Mouse (Mus musculus) cerebellum, adult 2 months (tissue): ENCODE measurements at regions not wholly inside any gene's neighbourhood (a gene's known extent, or its start where the extent isn't known, plus 50 kb on each side); places are given as distances from the start of the nearest gene placed in this dataset.

ENCODE experiments used
- DNase-seq, 2 experiments: peaks; one replicate each; pipeline ENCODE4 v3.0.0; 2021
- H3K27ac ChIP-seq: fragments of 200-500 bp; 2 replicates; pipeline ENCODE4 v1.5.1; 2012; ENCODE audit warnings: low read length, control low read depth, inconsistent platforms; ENCODE audit not compliant: insufficient read depth
- H3K27me3 ChIP-seq: fragments of 200-500 bp; 2 replicates; pipeline ENCODE4 v1.6.1; 2012; ENCODE audit warnings: inconsistent platforms, mild to moderate bottlenecking, low read length, moderate library complexity; ENCODE audit not compliant: control insufficient read depth, insufficient read depth
- H3K4me1 ChIP-seq: fragments of 200-500 bp; 2 replicates; pipeline ENCODE4 v1.6.1; 2011; ENCODE audit warnings: low read length; ENCODE audit not compliant: control insufficient read depth, insufficient read depth
- H3K4me3 ChIP-seq: fragments of 200-500 bp; replicated peaks from 2 replicates; pipeline ENCODE3; 2011; ENCODE audit warnings: mild to moderate bottlenecking, low read depth, low read length, control low read depth; ENCODE audit not compliant: insufficient read depth
- CTCF ChIP-seq: fragments of 200-500 bp; IDR thresholded peaks from 2 replicates; pipeline ENCODE4 v1.5.1; 2011; ENCODE audit warnings: low read depth, mild to moderate bottlenecking, control low read depth, low read length, moderate library complexity, borderline replicate concordance; ENCODE audit not compliant: insufficient read depth
- POLR2A ChIP-seq: fragments of 200-500 bp; IDR thresholded peaks from 2 replicates; pipeline ENCODE4 v1.6.1; 2011; ENCODE audit warnings: low read length, control low read depth, borderline replicate concordance; ENCODE audit not compliant: insufficient read depth
- WGBS: fragments of 180-500 bp; shearing (Covaris S2); methylation state at CpG from one replicate; pipeline ENCODE4 v1.1.7; 2018; 5-methylcytosine and 5-hydroxymethylcytosine counted together

DNA sequence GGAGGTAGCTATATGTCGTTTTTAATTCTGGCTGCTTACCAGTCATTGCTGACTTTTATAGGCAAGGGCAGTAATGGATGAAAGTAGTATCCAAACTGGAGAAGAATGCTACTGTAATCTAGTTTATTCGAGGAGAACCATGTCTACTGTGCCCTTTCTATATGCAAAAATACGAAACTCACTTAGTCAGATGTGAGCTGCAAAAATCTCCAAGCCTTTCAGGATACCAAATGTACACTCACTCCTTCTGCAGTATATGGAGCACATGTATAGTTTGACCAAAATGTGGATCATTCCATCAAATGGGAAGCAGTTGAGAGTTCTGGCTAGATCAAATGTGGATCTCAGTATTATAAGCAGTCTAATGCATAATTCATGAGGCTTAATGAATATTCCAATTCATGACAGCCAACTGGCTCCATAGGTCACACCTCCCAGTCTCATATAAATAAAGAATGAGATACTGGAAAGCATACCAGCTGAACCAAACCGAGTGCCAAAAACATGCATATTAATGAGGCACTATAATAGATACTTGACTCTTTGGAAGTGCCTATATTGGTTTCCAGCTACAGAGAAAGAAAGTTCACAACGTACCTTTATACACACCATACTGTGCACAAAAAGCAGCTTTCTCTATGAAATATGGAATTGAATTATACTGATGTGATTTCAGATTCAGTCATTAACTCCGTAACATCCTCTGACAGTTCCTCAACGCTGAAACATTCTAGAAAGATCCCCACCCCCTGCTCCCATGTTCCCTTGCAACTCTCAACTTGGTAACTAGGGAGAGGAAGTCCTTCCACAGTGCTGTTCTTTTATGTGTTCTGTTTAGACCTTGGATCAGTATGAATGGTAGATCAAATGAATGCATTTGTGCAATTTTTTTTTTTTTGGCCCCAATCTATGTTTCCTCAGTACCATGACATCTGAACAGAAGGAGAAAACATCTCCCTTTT lies 738.1 kb upstream of the Nr2f1 start:
- H3K27me3 ChIP-seq, result no peaks in the 10 kb centered on the region
- no peak overlapping the region for H3K27ac ChIP-seq
- H3K4me3 ChIP-seq, result no peak overlapping the region
- WGBS, result 20% methylated on average over 7 of the region's 7 CpGs
- TF ChIP-seq POLR2A (no peak), CTCF (no peak)
- H3K4me1 ChIP-seq, result no peaks in the 10 kb centered on the region
- DNase-seq, result peak in 1 of 2 experiments; percentile 5

DNA sequence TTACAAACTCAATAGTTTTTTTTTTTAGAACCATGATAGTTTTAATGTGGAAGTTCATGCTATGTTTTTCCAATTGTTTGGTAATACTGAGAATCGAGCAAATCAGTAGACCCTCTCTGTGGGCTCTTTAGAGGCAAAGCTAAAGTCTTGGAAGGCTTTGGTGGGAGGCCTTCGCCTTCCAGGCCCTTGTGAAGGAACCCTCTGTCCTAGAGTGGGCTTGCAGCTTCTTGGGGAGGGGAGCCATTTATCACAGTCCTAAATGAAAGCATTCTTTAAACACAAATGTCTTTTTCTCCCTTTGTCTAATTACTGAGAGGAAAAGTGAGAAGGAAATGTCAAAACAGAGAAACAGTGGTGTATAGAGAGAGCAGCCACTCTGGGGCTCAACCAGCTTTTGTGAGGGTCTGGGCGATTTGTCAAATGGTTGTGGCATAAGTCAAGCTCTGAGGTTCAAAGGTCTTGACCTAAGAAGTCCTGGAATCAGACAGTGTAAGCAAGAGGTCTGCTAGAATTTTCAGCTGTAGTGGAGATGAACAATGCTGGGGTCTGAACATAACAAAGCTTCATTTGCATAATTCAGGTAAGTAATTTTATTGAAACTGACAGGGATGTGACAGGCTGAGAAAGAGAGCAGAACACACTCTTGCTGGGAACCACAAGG lies 736.6 kb upstream of the Nr2f1 start:
- H3K27me3 ChIP-seq, result no peaks in the 10 kb centered on the region
- TF ChIP-seq POLR2A (no peak), CTCF (no peak)
- no peak for DNase-seq
- WGBS, result 43% methylated on average over 3 of the region's 3 CpGs
- H3K4me1 ChIP-seq, result no peaks in the 10 kb centered on the region
- H3K27ac ChIP-seq, result no peak overlapping the region
- no peak overlapping the region for H3K4me3 ChIP-seq

DNA sequence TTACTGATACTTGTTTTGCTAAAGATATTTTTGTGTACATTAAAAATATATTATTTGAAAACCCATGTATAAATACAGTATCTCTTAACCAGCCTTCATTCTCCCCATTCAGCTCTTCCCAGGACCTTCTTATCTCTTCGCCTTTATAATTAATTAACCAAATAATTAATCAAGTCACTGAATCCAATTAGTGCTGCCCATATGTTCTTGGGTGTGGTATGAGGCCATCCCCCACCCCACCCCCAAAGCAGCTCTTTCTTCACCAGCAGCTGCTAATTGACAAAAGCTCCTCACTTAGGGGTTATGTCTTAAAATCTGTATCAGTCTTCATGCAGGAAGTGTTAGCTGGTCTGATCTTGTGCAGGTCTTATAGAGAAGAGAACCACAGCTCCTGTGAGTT lies 728.8 kb upstream of the Nr2f1 start:
- H3K4me3 ChIP-seq, result no peak overlapping the region
- no peak overlapping the region for H3K27ac ChIP-seq
- no peaks in the 10 kb centered on the region for H3K27me3 ChIP-seq
- no peak for TF ChIP-seq POLR2A
- WGBS, result 11% methylated on average over 1 of the region's 1 CpGs
- DNase-seq, result no peak
- no peaks in the 10 kb centered on the region for H3K4me1 ChIP-seq

DNA sequence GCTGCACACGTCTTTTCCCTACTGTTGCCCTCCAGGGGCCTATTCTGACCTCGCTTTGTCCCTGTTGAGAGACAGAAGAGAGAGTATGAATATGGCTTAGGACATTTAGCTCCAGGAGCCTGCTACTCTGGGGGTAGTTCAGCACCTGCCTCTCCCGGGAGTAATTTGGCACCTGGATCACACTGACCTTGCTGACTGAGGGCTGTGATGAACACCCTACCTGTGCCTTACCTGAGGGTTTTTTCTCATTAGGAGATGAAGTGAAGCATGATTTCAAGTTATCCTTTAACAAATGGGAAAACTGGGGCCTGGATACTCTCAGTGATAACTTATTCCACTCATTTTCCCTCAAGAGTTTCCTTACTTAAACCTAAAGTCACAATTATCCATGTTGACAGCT lies 721.2 kb upstream of the Nr2f1 start:
- Histone ChIP-seq H3K27me3 (no peaks in the 10 kb centered on the region), H3K27ac (no peak overlapping the region), H3K4me3 (no peak overlapping the region), H3K4me1 (no peaks in the 10 kb centered on the region)
- WGBS, result 40% methylated on average over 3 of the region's 3 CpGs
- no peak for TF ChIP-seq CTCF
- no peak for TF ChIP-seq POLR2A
- DNase-seq, result no peak

DNA sequence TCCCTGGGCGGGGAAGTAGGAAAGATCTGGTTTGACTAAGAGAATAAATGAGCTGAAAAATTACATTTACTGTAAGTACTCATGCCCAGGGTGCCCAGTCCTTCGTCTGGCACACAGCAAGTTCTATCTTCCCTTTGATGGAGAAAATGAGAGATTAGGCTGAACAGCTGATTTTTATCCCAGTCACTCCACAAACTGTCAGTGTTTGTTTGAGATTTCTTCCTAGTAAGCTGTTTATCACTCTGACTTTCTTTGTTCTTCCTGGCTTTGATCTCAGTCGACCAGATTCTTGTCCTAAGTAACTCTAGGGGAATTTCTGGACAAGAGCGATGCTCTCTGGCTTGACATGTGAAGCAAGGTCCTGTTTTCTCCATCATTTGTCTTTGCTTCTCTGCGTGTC lies 710.3 kb upstream of the Nr2f1 start:
- TF ChIP-seq POLR2A (no peak), CTCF (no peak)
- WGBS, result 23% methylated on average over 5 of the region's 5 CpGs
- Histone ChIP-seq H3K4me1 (no peaks in the 10 kb centered on the region), H3K27ac (no peak overlapping the region), H3K27me3 (no peaks in the 10 kb centered on the region), H3K4me3 (no peak overlapping the region)
- DNase-seq, result no peak

DNA sequence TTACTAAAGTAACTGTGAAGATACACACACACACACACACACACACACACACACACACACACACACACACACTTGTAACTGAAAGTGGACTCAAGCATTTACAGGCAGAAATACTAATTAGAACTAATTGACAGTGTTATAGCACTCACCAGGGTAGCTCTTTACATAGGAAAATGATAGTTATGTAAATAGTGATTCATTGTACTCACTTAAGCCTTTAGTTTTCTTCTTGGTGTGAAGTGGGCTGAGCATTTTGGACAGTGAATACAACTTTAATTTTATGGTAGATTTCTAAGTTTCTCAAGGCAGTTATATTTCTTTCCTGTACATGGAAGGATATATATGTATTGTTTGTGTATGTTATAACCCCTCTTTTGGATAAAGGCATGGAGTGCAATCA lies 704.5 kb upstream of the Nr2f1 start:
- no peak for DNase-seq
- Histone ChIP-seq H3K4me1 (no peaks in the 10 kb centered on the region), H3K27me3 (no peaks in the 10 kb centered on the region), H3K4me3 (no peak overlapping the region), H3K27ac (no peak overlapping the region)
- TF ChIP-seq POLR2A (no peak), CTCF (no peak)

DNA sequence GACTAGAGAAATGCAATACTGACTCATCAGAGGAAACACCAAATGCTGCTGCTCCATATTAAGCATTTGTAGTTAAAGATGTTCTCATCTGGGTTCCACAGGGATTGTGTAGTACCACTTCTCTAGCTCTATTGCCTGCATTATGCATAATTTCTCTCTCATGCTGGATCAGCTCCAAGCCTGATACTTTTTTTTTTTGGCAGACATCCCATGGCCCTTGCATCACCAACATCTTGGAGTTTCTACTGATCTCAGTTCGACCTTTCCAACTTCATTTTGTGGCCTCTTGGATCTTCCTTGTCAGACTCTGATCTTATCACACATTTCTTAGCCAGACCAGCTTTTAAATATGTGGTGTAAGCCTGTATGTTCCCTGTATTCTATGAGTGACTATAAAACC lies 701.1 kb upstream of the Nr2f1 start:
- Histone ChIP-seq H3K4me3 (no peak overlapping the region), H3K27me3 (no peaks in the 10 kb centered on the region), H3K4me1 (no peaks in the 10 kb centered on the region), H3K27ac (no peak overlapping the region)
- 17% methylated on average over 1 of the region's 1 CpGs for WGBS
- DNase-seq, result no peak
- TF ChIP-seq CTCF (no peak), POLR2A (no peak)

DNA sequence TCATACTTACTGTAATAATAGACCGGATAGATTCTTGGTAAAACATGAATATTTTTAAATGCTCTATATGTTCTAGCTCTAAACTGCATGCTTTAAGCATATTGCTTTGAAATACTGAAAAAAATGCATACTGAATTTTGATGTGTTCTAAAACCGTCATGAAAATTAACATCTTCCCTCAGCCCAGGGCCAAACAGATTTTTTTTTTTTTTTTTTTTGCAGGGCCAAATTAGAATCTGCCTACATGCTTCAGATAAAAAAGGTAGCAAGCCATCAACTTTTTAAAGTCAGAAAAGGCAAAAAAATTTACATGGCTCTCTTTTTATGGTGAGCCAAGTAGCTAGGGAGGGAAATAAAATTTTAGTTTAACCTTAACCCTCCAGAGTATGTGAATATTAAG lies 692.7 kb upstream of the Nr2f1 start:
- Histone ChIP-seq H3K27me3 (no peaks in the 10 kb centered on the region), H3K4me3 (no peak overlapping the region), H3K27ac (no peak overlapping the region), H3K4me1 (no peaks in the 10 kb centered on the region)
- TF ChIP-seq POLR2A (no peak), CTCF (no peak)
- 79% methylated on average over 2 of the region's 2 CpGs for WGBS
- no peak for DNase-seq
